Mouse (Mus musculus) thymus, adult 18-20 months (tissue): ENCODE results near the gene Olfm2.

Experiments
- DNase-seq, 2 experiments: peaks; one replicate each; pipeline ENCODE4 v3.0.0; 2022; ENCODE audit warnings: mixed read lengths in 2 of 2

The Olfm2 gene

DNA sequence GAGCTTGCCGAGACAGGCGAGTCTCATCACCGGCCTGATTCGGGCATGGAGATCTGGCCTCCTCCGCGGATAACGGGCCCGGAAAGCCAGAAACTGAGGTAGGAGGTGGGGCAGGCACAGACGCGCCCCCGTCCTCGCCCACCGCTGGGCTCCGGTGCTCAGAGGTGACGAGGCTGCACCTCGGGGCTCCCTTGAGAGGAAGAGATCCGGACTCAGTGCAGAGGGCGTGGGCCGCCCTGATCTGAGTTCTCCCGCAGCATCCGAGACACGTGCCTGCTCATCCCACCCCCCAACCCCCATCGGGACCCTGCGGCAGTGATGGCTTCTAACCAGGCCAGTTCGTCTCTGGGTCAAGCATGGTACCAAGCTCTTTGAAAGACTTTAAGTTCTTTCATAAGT, 93.9 kb downstream of the Olfm2 start:
- DNase-seq, result no peak

DNA sequence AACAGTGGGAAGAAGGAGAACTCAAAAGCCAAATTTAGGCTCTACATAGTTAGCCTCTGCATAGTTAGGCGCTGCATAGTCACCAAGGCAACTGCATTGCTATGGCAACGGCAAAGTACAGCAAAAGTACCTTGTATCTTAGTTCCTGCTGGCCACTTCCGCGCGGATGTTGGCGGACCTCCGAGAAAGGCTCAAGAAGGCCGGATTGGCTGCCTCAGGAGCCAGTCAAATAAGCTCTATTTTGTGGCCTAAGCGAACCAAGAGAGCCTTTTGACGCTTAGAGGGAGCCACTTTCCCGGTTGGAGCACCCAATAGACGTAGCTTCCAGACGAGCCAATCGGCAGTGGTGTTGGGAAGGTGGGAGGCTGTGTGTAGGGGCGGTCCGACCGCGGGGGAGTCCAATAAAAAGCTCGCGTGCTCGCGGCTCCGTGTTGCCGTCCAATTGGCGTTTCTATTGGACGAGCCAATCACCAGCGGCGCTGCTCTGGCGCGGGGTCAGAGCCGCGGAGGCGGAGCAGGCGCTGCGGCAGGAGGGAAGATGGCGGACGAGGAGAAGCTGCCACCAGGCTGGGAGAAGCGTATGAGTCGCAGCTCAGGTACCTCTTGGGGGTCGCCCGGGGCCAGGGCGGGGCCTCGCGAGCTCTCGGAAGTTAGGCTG, 94.4 kb downstream of the Olfm2 start, which contains the start of gene Pin1:
Gene Pin1, plus strand, starts transcription at position 494 of the 658 bp plus-strand sequence.
- DNase-seq, result peak; percentile 98 to 99

DNA sequence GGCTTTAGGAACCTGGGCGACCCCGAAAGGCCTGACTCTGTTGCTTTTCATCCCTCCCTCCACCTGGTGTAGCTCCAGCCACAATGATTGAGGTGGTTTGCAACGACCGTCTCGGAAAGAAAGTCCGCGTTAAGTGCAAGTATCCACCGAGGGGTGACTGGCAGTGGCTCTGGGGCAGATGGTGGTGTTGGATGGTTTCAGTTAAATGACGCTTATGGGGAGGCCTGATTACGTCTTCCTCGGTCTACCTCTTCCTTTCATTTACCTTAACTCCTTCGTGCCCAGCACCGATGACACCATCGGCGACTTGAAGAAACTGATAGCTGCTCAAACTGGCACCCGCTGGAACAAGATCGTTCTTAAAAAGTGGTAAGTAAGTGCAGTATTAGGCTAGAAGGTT, 101.0 kb downstream of the Olfm2 start:
- no peak for DNase-seq

DNA sequence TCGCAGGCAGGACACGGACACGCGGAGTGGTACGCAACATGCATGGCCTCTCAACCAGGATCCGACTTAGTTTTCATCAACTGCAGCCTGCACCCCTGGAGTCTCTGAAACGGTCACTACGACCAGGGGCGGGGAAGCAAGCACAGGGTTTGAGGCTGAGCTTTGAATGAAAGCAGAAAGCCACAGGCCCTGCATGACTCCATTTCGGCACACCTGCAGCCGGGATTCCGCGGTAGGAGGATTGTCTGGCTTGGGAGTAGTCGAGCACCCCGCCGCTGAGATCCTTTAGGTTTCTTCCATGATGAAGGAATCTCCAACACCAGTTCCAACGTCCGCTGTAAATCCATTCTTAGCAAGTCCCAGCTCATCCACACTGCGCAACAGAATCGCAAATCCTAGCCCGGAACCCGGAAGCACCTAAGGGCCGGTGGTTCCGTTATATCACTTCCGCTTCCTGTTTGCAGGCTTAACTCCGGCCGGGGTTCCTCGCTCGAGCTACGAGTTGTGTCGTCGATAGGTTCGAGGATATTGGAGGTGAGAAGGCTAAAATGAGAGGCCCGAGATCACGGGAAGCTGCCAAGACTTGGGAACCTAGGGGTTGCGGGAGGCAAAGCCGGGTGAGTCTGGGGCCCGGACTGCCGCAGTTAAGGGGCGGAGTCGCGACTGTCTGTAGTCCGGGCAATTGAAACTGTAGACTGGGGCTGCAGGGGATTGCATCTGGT, 101.6 kb downstream of the Olfm2 start, which contains the start of gene Fbxl12:
Gene Fbxl12, minus strand, starts transcription at position 408 of the 722 bp plus-strand sequence.
- peak; percentile 52 to 69 for DNase-seq

DNA sequence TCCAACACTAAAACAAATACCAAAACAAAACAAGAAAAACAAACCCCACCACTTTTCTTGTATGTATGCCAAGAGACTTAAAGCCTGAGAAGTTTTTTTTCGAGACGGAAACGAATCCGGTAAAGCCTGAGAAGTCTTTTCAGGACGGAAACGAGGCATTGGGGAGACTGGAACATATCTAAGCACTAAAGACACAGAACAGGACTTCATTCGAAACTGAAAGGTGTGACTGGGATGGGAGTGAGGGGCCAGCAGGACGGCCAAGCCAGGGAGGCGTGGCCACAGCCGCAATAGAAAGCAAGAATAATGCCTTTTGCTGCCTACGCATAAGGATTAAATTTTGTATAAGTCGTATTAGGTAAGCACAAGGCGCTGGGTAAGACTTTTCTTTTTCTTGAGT, 102.4 kb downstream of the Olfm2 start:
- no peak for DNase-seq

DNA sequence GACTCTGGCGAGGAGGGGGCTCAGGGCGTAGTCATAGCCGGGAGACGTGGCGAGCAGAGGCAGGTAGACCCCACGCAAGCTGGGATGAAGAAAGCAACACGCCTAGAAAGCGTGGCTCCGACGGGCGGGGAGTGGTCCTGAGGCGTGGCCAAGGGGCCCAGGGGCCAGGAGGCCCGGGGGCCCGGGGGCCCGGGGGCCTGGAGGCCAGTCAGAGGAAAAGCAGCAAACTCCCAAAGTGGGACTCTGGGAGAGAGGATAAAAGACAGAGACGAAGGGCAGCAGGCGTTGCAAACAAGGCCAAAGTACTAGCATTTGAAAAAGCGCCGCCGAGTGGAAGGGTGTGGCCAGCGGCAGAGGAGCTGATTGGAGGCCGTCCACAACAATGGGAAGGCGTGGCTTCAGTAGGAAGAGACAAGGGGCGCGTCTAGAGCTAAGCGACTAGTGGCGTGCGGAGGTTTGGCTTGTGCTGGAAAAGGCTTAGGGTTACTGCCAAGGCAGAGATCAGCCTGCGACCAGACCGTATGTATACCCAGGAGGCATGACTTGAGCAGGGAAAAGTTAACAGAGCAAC, 103.2 kb downstream of the Olfm2 start:
- DNase-seq, result peak; percentile 85 to 93

DNA sequence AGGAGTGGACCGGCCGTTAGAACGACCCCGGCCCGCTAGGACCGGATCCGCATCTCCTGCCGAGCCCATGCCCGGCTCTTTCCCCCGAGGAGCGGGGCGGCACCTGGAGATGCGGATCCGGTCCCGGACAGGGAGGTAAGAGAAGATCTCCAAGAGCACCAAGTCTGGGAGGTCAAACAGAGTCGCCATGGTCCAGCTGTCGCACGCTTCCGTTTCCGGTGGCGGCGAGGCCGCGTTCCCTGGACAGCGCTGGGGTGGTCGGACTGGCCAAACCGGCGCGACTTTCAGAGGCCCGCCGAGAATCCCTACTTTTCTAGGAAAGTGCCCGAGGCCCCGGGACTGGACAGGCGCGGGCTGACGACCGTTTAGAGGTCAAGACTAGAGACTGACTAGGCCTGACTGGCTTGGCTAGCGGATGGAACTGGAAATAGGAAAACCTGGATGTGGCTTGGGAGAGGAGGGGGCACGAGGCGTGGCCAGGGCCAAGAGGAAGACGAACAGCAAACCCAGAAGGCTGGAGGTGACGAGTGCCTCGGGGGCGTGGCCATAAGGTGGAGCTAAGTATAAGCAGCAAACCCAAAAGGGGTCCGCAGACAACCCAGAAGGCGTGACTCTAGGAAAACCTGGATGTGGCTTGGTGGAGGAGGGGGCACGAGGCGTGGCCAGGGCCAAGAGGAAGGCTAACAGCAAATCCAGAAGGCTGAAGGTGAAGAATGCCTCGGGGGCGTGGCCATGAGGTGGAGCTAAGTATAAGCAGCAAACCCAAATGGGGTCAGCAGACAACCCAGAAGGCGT, 103.9 kb downstream of the Olfm2 start, which contains the start of gene Ubl5:
Gene Ubl5, plus strand, starts transcription at position 778 of the 795 bp plus-strand sequence.
- DNase-seq, result peak; percentile 93 to 97

DNA sequence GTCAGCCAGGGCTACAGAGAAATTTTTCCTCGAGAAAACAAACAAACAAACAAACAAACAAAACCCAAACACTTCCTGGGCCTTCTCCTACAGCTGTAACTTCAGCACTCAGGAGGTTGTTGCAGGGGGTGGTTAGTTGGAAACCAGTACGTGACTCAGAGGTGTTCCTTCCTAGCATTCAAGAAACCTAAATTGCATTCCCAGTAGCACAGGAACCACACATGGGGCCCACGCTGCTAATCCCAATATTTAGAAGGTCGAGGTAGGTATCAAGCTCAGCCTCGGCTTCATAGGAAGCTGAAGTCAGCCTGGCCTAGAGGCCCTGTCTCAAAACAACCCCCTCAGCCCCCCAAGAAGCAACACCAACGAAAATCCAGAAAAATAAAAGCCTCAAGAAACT, 104.6 kb downstream of the Olfm2 start:
- DNase-seq, result no peak

DNA sequence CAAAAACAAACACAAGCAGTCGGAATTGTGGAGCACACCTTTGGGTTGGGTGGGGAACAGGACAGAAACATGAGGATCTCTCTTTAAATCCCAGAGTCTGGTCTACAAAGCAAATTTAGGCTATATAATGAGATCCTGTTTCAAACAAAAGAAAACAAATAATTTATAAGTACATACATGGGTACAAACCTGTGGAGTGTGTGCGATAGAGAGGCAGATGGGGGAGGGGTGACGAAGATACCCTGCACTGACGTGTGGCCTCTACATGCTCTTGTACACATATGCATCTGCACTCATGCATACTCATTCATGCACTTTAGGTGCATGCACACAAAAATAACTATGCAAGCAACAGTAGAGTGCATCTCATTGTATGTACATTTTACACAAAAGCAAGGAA, 106.7 kb downstream of the Olfm2 start:
- peak in 1 of 2 experiments; percentile 40 for DNase-seq

DNA sequence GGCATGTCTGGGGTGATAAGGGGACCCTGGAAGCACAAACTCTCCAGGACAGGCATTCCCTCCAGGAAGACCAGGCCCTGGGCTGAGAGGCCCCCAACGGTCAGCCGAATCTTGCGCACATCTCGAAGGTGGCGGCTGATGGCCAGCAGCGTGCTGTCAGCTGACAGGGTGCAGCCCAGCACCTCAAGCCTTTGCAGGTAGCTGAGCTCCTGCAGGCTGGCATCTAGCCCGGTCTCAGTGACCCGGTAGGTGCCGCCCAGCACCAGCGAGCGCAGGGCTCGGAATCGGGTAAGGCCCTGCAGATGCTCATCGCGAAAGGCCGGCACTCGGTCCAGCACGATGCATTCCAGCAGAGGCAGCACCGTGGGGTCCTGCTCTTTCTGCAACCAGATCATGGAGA, 107.6 kb downstream of the Olfm2 start:
- no peak for DNase-seq

DNA sequence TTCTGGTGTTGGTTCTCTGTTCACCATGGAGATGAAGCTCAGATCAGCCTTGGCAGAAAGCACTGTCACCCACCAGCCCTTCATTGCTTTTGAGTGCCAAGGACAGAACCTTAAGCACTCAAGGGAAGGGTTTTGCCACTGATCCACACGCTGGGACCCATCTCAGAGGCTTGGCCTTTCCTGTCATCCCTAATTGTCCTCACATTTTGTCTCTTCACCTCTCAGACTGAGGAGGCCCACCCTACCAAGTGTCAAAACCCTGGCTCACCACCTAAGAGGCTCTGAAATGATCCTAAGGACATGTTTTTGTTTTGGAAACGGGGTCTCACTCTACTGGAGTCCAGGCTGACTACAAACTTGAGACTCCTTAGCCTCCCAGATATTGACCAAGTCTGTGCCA, 109.4 kb downstream of the Olfm2 start:
- no peak for DNase-seq

DNA sequence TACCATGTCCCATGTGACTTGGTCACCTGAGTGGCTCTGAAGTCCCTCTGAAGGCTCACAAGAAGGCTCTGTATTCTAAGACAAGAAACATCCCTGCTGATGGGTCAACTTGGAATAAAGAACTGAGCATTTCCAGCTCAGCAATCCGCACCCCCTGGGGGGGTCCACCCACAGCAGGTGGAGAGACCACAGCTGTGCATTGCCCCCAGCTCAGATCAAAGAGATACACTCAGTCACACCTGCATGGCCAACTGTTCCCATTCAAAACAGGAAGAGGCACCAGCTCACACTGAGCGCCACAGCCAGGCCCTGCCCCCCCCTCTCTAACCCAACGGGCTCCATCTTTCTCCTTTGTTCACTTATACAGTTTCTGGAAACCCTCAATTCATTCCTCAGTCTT, 109.9 kb downstream of the Olfm2 start:
- peak; percentile 86 to 95 for DNase-seq

DNA sequence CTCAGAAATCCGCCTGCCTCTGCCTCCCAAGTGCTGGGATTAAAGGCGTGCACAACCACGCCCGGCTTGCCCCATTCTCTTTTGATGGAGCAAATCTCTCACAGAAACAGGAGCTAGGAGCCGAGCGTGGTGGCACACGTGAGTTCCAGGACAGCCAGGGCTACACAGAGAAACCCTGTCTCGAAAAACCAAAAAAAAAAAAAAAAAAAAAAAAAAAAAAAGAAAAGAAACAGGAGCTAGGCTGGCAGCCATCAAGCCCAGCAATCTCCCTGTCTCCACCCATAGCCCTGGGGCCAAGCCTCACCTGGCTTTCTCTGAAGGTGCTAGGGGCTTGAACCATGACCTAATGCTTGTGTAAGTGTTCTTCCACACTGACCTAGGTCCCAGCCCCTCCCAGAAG, 110.5 kb downstream of the Olfm2 start:
- peak; percentile 39 to 65 for DNase-seq

DNA sequence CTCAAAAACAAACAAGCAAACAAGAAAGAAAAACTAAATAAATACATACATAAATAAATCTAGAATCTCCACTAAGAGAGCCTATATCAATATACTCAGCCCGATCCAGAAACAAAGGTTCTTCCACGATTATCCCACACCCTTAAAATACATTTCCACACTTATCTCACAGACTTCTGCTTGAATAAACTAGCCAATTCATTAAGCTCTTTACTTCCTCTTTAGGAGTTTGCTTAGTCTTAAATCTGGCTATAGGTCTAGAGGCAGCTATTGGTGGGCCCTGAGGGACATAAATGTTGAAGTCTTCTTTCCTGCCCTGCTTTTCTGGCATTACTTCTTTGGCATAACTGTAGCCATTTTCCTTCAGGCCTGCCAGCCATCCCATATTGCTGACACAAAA, 114.8 kb downstream of the Olfm2 start:
- no peak for DNase-seq
